In the genomic region with DNA sequence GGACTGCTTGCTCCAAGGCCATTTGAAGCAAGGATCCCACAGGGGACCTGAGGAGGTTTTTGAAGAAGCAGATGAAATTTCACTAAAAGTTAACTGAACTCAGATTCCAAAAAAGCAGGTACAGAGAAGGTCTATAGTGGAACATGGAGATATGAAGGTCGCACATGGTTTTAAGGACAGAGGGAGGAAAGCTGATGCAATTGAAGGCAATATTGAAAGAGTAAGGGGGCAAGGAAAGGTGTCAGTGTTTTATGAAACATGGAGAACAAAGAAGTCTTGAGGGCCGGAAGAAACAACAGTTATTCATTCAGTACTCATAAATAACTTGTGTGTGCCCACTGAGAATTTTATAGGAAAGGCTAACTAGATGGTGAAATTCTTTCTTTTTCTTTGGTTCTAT, we compare ENCODE assay signal across 24 mouse cellular contexts. TPM values are rescaled to one million over a fixed set of nuclear protein-coding genes. Genes with fewer than 3 reads are reported as not detected.
DNase-seq lines count a peak whose midpoint lies in the region; ATAC-seq and TF ChIP-seq lines count a peak whose summit lies in the region.
"Had no signal": no experiment of that assay in that cellular context is flagged by ENCODE, and none has a peak within 500 bp of the region (broad histone marks: within the 10 kb centered on the region; RNA-seq: fewer than 3 reads in every experiment).

No protein-coding gene starts in this region.

- H3K9me3 ChIP-seq in CH12.LX (replicated peaks; ENCODE audit: low read length) (no peaks in the 10 kb centered on the region), MEL (replicated peaks; ENCODE audit: insufficient read depth, low read length) (no peaks in the 10 kb centered on the region)
- H3K9me3 ChIP-seq in liver, postnatal 0 days (ENCODE audit: low read length), result no peaks in the 10 kb centered on the region
- H3K9me3 ChIP-seq in intestine, embryonic 16.5 days (ENCODE audit: control insufficient read depth, low read length), result no peaks in the 10 kb centered on the region
- H3K9me3 ChIP-seq: embryonic facial prominence, embryonic 10.5 days; embryonic facial prominence, embryonic 12.5 days; forebrain, embryonic 13.5 days; forebrain, embryonic 15.5 days; G1E had no signal

- no peak for ATAC-seq in liver, postnatal 0 days
- ATAC-seq in intestine, embryonic 16.5 days, result no peak
- ATAC-seq: activated CD4-positive, CD25-positive, alpha-beta regulatory T cell, adult 4 months; CD4-positive, CD25-positive, alpha-beta regulatory T cell, adult 4 months; forebrain, embryonic 13.5 days; forebrain, embryonic 15.5 days; forebrain, postnatal 0 days; Patski had no signal

- 79% methylated on average over 2 of the region's 2 CpGs for WGBS in liver, postnatal 0 days (ENCODE audit: insufficient replicate concordance)
- WGBS in intestine, embryonic 16.5 days, result 92% methylated on average over 2 of the region's 2 CpGs

- H3K36me3 ChIP-seq in CH12.LX (replicated peaks in 1 of 2; ENCODE audit: control insufficient read depth in 1 of 2, insufficient read depth in 1 of 2, low read length in 1 of 2), result peaks cover 4 to 47% of the 10 kb centered on the region in 2 experiments
- peaks cover 21 to 28% of the 10 kb centered on the region in 2 experiments for H3K36me3 ChIP-seq in MEL (ENCODE audit: control insufficient read depth in 1 of 2, insufficient read depth in 2 of 2, low read length in 2 of 2)
- H3K36me3 ChIP-seq in myocyte (ENCODE audit: control insufficient read depth, insufficient read depth), result peaks cover 20% of the 10 kb centered on the region
- peaks cover 6% of the 10 kb centered on the region; the same call in 1 of the 2 replicates for H3K36me3 ChIP-seq in liver, postnatal 0 days (replicated peaks; ENCODE audit: insufficient read depth, low read length)
- H3K36me3 ChIP-seq in intestine, embryonic 16.5 days (ENCODE audit: control insufficient read depth, insufficient read depth, low read length), result no peaks in the 10 kb centered on the region

- H3K4me1 ChIP-seq in CH12.LX (ENCODE audit: control insufficient read depth in 1 of 2, insufficient read depth in 2 of 2) (peaks cover 2 to 41% of the 10 kb centered on the region in 2 experiments; a peak in 2 of 4 replicates), MEL (ENCODE audit: control insufficient read depth in 1 of 2, insufficient read depth in 2 of 2, low read length in 2 of 2) (peaks cover 10 to 13% of the 10 kb centered on the region in 2 experiments; a peak in 3 of 4 replicates)
- H3K4me1 ChIP-seq in liver, postnatal 0 days (ENCODE audit: insufficient read depth), result peaks cover 19% of the 10 kb centered on the region
- peaks cover 9% of the 10 kb centered on the region; the same call in 1 of the 2 replicates for H3K4me1 ChIP-seq in intestine, embryonic 16.5 days (ENCODE audit: control insufficient read depth, insufficient read depth, low read length)

- in situ Hi-C loops in CH12.LX (cut with MboI; ENCODE audit: low pct_ligation_motif_present, low pct_unique_long_range_greater_than_20kb, low sequenced_read_pairs), result no loop called here

- DNase-seq in CH12.LX (ENCODE audit: extremely low read depth) (no peak), MEL (ENCODE audit: low read depth, low spot score) (peak; percentile 44)
- no peak for DNase-seq in liver, postnatal 0 days
- no peak for DNase-seq in layer of hippocampus, postnatal 25 days (ENCODE audit: extremely low spot score in 1 of 2, low spot score in 1 of 2)
- DNase-seq: adrenal gland, adult 8-10 months; adrenal gland, postnatal 14 days; adrenal gland, postnatal 36 days; B cell, adult 2 months; cerebellum, adult 11-12 months; cerebellum, adult 2 months; cerebellum, adult 9-10 months; cerebellum, postnatal 10 days; cerebellum, postnatal 25 days; forebrain, postnatal 0 days had no signal

- 0 out of 2 replicates have a peak overlapping the region, but pooled peaks have one; percentile 3 for H3K4me2 ChIP-seq in CH12.LX (ENCODE audit: insufficient read depth, low read depth, poor library complexity, severe bottlenecking)
- H3K4me2 ChIP-seq in myocyte (ENCODE audit: low read depth), result no peak overlapping the region
- no peak overlapping the region for H3K4me2 ChIP-seq in liver, postnatal 0 days (ENCODE audit: low read depth, low read length)
- no peak overlapping the region for H3K4me2 ChIP-seq in intestine, embryonic 16.5 days (ENCODE audit: low read depth, low read length)
- H3K4me2 ChIP-seq: embryonic facial prominence, embryonic 12.5 days; forebrain, embryonic 13.5 days; forebrain, embryonic 15.5 days had no signal

- TF ChIP-seq POLR2A in CH12.LX (IDR thresholded peaks at IDR 0.05; ENCODE audit: low read depth, low read length), result no peak
- TF ChIP-seq POLR2A in MEL (IDR thresholded peaks at IDR 0.05; ENCODE audit: control insufficient read depth in 1 of 2, insufficient read depth in 1 of 2, low read depth in 1 of 2, low read length in 2 of 2, poor library complexity in 1 of 2), result no peak
- TF ChIP-seq POLR2A in myocyte (IDR thresholded peaks at IDR 0.05; ENCODE audit: insufficient read length, low read depth), result no peak

- H3K9ac ChIP-seq in CH12.LX (ENCODE audit: insufficient read depth, low read depth) (peak overlapping the region; percentile 63), MEL (ENCODE audit: control insufficient read depth, low read depth, low read length, poor library complexity, severe bottlenecking) (peak overlapping the region; percentile 23; the same call in 1 of the 2 replicates)
- no peak overlapping the region for H3K9ac ChIP-seq in liver, postnatal 0 days (replicated peaks)
- no peak overlapping the region for H3K9ac ChIP-seq in intestine, embryonic 16.5 days (ENCODE audit: low read depth, low read length)
- H3K9ac ChIP-seq: embryonic facial prominence, embryonic 12.5 days; forebrain, embryonic 13.5 days; forebrain, embryonic 15.5 days; forebrain, postnatal 0 days had no signal

- peaks cover 58% of the 10 kb centered on the region for H3K79me2 ChIP-seq in CH12.LX (replicated peaks; ENCODE audit: control insufficient read depth, extremely low read depth, insufficient read depth, poor library complexity, severe bottlenecking)
- peaks cover 44% of the 10 kb centered on the region for H3K79me2 ChIP-seq in MEL (ENCODE audit: control insufficient read depth, insufficient read depth, low read length, poor library complexity)
- peaks cover 80% of the 10 kb centered on the region for H3K79me2 ChIP-seq in myocyte (ENCODE audit: control insufficient read depth, insufficient read depth)

- no peak overlapping the region for H3ac ChIP-seq in myocyte (ENCODE audit: control insufficient read depth, insufficient read length)

- TF ChIP-seq CTCF in CH12.LX (conservative IDR thresholded peaks at IDR 0.05 in 1 of 2, IDR thresholded peaks at IDR 0.05 in 1 of 2; ENCODE audit: low read depth in 2 of 2, low read length in 2 of 2), result no peak
- TF ChIP-seq CTCF in MEL (IDR thresholded peaks at IDR 0.05 in 2 of 3, conservative IDR thresholded peaks at IDR 0.05 in 1 of 3; ENCODE audit: control insufficient read depth in 1 of 3, insufficient read depth in 1 of 3, low read depth in 2 of 3, low read length in 3 of 3, poor library complexity in 1 of 3, severe bottlenecking in 1 of 3), result no peak
- no peak for TF ChIP-seq CTCF in liver, postnatal 0 days (IDR thresholded peaks at IDR 0.05; ENCODE audit: low read depth)

- H3K4me3 ChIP-seq in CH12.LX (replicated peaks in 1 of 3; ENCODE audit: low read depth in 2 of 3, low read length in 2 of 3, poor library complexity in 1 of 3) (no peak overlapping the region), MEL (ENCODE audit: control insufficient read depth in 1 of 2, insufficient read depth in 1 of 2, low read depth in 2 of 2, low read length in 2 of 2) (no peak overlapping the region), myocyte (no peak overlapping the region)
- no peak overlapping the region for H3K4me3 ChIP-seq in liver, postnatal 0 days (ENCODE audit: low read depth, low read length)
- no peak overlapping the region for H3K4me3 ChIP-seq in intestine, embryonic 16.5 days (ENCODE audit: low read length)
- H3K4me3 ChIP-seq: embryonic facial prominence, embryonic 10.5 days; embryonic facial prominence, embryonic 12.5 days; forebrain, embryonic 13.5 days; forebrain, embryonic 15.5 days had no signal

- TF ChIP-seq RAD21 in CH12.LX (IDR thresholded peaks at IDR 0.05; ENCODE audit: low read depth, low read length) (no peak), MEL (IDR thresholded peaks at IDR 0.05; ENCODE audit: low read depth, low read length) (no peak)

- no peak for TF ChIP-seq EP300 in CH12.LX (IDR thresholded peaks at IDR 0.05; ENCODE audit: low read length)
- TF ChIP-seq EP300 in MEL (IDR thresholded peaks at IDR 0.05; ENCODE audit: low read depth in 1 of 2, low read length in 2 of 2), result peak in 1 of 2 experiments; percentile 17; a peak in 1 of 4 replicates
- TF ChIP-seq EP300 in liver, postnatal 0 days (IDR thresholded peaks at IDR 0.05; ENCODE audit: low read depth), result no peak

- H3K27ac ChIP-seq in CH12.LX (ENCODE audit: insufficient read depth, low read depth) (peak overlapping the region; percentile 4; the same call in 1 of the 2 replicates), MEL (ENCODE audit: control insufficient read depth, low read depth, low read length) (peak overlapping the region; percentile 49)
- no peak overlapping the region for H3K27ac ChIP-seq in liver, postnatal 0 days (ENCODE audit: low read depth)
- no peak overlapping the region for H3K27ac ChIP-seq in intestine, embryonic 16.5 days (ENCODE audit: low read length)
- H3K27ac ChIP-seq: embryonic facial prominence, embryonic 10.5 days; embryonic facial prominence, embryonic 12.5 days; forebrain, embryonic 13.5 days; forebrain, embryonic 15.5 days had no signal

- H3K27me3 ChIP-seq in CH12.LX (replicated peaks) (no peaks in the 10 kb centered on the region), MEL (ENCODE audit: control insufficient read depth in 1 of 2, insufficient read depth in 2 of 2, low read length in 2 of 2) (no peaks in the 10 kb centered on the region), myocyte (ENCODE audit: control insufficient read depth, insufficient read depth, insufficient read length) (no peaks in the 10 kb centered on the region)
- no peaks in the 10 kb centered on the region for H3K27me3 ChIP-seq in liver, postnatal 0 days (ENCODE audit: insufficient read depth, low read length)
- H3K27me3 ChIP-seq in intestine, embryonic 16.5 days (replicated peaks; ENCODE audit: control insufficient read depth, insufficient read depth, low read length), result no peaks in the 10 kb centered on the region
- H3K27me3 ChIP-seq: embryonic facial prominence, embryonic 12.5 days; forebrain, embryonic 13.5 days; forebrain, embryonic 15.5 days; Patski had no signal

- dilution Hi-C loops in CH12.LX (cut with MboI; ENCODE audit: extremely low pct_ligation_motif_present, extremely low pct_unique_long_range_greater_than_20kb, low sequenced_read_pairs), result no loop called here

RNA-seq across cellular contexts. Expression of gene Rbbp5, which starts 4.5 kb away (rescaled TPM):
- 36.9 and 37.1 TPM in 2 replicates for total RNA-seq in CH12.LX (2012; rRNA removed)
- 52.1 and 52.5 TPM in 2 replicates for total RNA-seq in CH12.LX (2014; rRNA removed)
- polyA plus RNA-seq in CH12.LX (2012; ENCODE audit: insufficient read length, low read depth), result 50.3 and 53.1 TPM in 2 replicates
- 33.2 and 33.3 TPM in 2 replicates for total RNA-seq in MEL (2012; rRNA removed)
- 10 to 100 TPM in 1 of 2 experiments, not detected in 1; 43.5 TPM for polyA plus RNA-seq in MEL (2012; ENCODE audit: insufficient read depth in 1 of 2, insufficient read length in 2 of 2, low read depth in 1 of 2, low replicate concordance in 2 of 2, missing spikeins in 1 of 2)
- 27.3 TPM for polyA plus RNA-seq in myocyte (2012; fragmentation: generic; extraction: Trizol)
- polyA plus RNA-seq in liver, postnatal 0 days (2015; fragmentation: Nextera tagmentation; extraction: Ambion mirVana), result 12.4 and 13.1 TPM in 2 replicates
- total RNA-seq in layer of hippocampus, postnatal 25 days (2021), result 10 to 100 TPM; 59.0 to 62.8 TPM
- polyA plus RNA-seq in intestine, embryonic 16.5 days (2015; fragmentation: Nextera tagmentation; extraction: Ambion mirVana), result 36.5 and 36.9 TPM in 2 replicates

RNA-seq across cellular contexts. Expression of gene Tmem81, which starts 24.4 kb away (rescaled TPM):
- total RNA-seq in CH12.LX (2012; rRNA removed) (2.0 and 3.3 TPM in 2 replicates), CH12.LX (2014; rRNA removed) (2.2 and 2.3 TPM in 2 replicates), MEL (2012; rRNA removed) (2.6 and 2.9 TPM in 2 replicates)
- polyA plus RNA-seq in CH12.LX (2012; ENCODE audit: insufficient read length, low read depth) (2.4 and 2.8 TPM in 2 replicates), MEL (2012; ENCODE audit: insufficient read depth in 1 of 2, insufficient read length in 2 of 2, low read depth in 1 of 2, low replicate concordance in 2 of 2, missing spikeins in 1 of 2) (1 to 10 TPM in 1 of 2 experiments, not detected in 1; 5.4 TPM), myocyte (2012; fragmentation: generic; extraction: Trizol) (1.9 TPM)
- 0.62 and 0.66 TPM in 2 replicates for polyA plus RNA-seq in liver, postnatal 0 days (2015; fragmentation: Nextera tagmentation; extraction: Ambion mirVana)
- total RNA-seq in layer of hippocampus, postnatal 25 days (2021), result 1 to 10 TPM; 5.3 to 6.2 TPM
- 1.4 and 1.7 TPM in 2 replicates for polyA plus RNA-seq in intestine, embryonic 16.5 days (2015; fragmentation: Nextera tagmentation; extraction: Ambion mirVana)

Comparison
In these comparisons a context has a peak if more than half of its experiments do, and no peak if none do; other contexts are left out.
1. H3K27ac ChIP-seq: peak in CH12.LX (single experiment) and MEL (single experiment); none in liver, postnatal 0 days (single experiment) and intestine, embryonic 16.5 days (single experiment).
2. H3K9ac ChIP-seq: peak in CH12.LX (single experiment) and MEL (single experiment); none in liver, postnatal 0 days (single experiment) and intestine, embryonic 16.5 days (single experiment).
3. Of the 35 proteins assayed by ChIP-seq in both MEL and CH12.LX: peak only in MEL: USF1; only in CH12.LX: none; in both: none; in neither: 33; mixed calls (peak in some experiments, not most) for 1.